Mouse (Mus musculus) testis, adult 2 months (tissue): ENCODE measurements around the gene Cacnb3.

ENCODE experiments used
- CTCF ChIP-seq: fragments of 200-500 bp; IDR thresholded peaks from 2 replicates; pipeline ENCODE4 v1.5.1; 2012; ENCODE audit warnings: low read depth, mild to moderate bottlenecking, inconsistent platforms, low read length, moderate library complexity; ENCODE audit not compliant: control insufficient read depth, insufficient read depth, insufficient replicate concordance
- POLR2A ChIP-seq: fragments of 200-500 bp; IDR thresholded peaks from 2 replicates; pipeline ENCODE4 v1.6.1; 2012; ENCODE audit warnings: low read depth, mild to moderate bottlenecking, inconsistent platforms, low read length, moderate library complexity; ENCODE audit not compliant: control insufficient read depth

- TF ChIP-seq CTCF: no peak
- no peak for TF ChIP-seq POLR2A
These were observed 7.9 kb upstream of the Cacnb3 start for GRCm38 (mm10) chr15:98622721-98623120.
